Mouse (Mus musculus) lung, postnatal 25 days (tissue): ENCODE results near the gene Cdk14.
A peak's percentile ranks its signal among the peaks of the same experiment; 100 is the strongest.

Experiments used
- DNase-seq: peaks from one replicate; pipeline ENCODE4 v3.0.0; 2022; ENCODE audit warnings: low spot score

Cdk14 gene

DNA sequence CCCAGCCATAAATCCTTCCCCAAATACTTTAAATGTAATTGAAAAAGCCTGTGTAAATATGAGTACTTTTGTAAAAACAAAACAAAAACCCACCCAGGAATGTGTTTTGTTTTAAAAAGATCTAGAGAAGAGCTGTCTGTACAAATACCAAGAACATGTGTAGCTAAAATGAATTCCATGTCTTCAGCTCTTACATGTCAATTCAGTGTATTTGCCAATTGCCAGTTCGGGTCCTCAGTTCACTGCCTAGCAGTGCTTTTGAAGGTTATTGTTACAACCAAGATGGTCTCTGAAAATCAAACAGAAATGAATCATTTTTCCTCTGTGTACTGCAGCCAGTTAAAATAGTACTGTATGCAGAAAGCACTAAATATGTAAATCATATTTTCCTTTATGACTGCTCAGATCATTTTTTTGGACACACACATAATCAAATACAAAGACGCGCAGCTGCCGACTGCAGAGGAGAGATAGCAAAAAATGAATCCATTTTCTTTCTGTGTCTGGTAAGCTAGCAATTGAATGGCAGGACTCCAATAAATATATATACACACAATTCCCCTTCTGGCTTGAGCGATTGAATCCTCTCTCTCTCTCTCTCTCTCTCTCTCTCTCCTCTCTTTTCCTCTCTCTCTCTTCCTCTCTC is 526.8 kb downstream of the Cdk14 start:
- no peak for DNase-seq

DNA sequence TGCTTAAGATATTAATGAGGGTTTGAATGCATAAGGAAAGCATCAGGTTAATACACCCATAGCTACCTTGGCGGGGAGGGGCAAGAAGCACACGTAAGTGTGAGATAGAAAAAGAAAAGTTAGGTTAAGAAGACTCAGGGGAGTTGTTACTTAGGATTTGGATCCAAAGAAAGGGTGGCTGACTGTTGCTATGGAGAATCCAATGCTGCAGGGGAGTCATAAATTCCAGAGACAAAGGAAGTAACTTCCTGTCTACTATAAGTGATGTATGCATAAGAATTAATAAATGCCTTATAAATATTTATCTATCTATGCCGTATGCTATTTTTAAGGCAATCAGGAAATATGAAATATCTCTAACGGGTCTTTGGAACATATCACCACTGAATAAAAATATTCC is 527.4 kb downstream of the Cdk14 start:
- no peak for DNase-seq

DNA sequence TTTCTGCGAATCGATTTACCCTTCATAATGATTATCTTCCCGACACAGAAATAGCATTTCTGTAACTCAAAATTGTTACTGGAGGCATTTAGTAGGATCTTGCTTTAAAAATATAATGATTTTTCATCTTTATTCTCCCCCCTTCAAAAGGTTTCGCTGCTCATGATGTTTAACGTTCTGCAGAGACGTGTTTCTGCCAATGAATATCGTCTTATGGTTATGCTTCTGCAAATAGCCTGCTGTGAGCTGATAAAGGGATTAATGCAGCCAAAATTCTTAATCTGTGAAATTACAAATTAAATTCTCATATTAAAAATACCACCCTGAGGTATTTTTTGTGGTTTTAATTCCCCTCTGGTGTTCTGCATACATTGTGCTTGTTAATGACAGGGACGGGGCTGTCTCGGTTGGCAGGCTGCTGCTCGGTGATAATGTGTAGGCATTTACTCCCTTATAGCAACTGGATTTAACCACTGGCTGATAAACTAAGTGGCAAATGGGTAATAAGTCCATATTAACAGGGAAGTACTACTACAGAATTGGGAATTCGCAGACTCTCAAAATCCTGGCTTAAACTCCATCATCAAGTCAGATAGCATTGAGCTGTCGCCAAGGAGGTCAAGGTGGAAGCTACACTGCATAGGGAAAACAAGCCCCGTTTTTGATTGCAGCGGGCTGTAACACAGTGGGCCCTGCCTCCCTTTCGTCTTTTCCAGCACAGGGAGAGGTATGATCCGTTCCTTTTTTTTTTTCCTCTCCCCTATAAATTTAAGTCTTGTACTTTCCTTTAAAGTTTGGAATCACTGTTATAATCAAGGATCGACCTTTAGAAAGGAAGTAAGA is 528.0 kb downstream of the Cdk14 start:
- no peak for DNase-seq

DNA sequence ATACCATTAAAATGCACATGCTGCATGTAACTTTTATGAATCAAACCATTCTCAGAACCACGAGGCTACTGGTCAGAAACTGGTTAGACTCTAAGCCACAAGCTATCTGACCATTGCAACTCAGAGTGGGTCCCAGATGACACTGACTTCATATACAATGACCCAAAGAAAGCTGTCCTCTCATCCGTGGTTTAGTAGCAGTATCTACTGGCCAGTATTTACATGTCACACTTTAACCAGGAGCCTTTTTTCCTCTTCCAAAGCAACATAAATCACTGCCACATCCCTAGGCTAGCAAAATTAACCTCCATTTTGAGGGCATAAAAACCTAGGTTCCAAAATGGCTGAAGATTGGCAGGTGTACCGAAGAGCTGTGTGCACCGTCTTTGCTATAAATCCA is 533.0 kb downstream of the Cdk14 start:
- no peak for DNase-seq

DNA sequence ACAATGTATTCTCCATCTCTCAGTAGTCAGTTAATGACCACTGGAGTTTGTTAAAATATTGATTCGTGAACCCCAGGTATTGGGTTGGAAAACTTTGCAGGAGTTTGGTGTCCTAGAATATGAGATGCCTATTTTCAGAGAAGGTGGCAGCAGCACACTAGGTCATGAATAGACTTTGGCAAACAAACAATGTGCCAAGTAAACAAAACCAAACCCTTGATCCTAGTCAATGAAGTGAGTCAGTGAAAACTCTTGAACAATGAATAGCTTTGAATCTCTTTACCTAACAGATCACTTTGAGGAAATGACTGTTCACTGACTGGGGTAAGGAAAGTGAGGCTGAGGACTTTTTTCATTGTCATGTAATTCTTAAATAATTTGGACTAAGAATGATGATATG is 537.3 kb downstream of the Cdk14 start:
- no peak for DNase-seq

DNA sequence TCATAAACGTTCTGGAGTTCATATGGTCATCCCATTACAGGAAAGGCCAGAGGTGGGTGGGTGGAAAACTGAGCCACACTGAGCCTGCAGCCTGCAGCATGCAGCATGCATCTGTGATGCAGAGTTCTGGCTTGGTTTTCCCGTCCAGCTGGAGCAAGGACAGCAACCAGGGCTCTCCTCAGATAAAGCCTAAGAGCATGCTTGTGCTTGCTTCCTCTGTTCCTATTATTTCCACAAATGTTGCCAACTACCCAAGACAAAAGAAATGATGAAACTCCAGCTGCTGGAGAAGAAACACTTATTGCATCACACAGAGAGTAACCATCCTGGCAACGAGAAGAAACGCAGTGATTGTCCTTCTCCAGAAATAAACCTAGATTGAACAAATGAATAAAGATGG is 539.8 kb downstream of the Cdk14 start:
- peak; percentile 11 for DNase-seq

DNA sequence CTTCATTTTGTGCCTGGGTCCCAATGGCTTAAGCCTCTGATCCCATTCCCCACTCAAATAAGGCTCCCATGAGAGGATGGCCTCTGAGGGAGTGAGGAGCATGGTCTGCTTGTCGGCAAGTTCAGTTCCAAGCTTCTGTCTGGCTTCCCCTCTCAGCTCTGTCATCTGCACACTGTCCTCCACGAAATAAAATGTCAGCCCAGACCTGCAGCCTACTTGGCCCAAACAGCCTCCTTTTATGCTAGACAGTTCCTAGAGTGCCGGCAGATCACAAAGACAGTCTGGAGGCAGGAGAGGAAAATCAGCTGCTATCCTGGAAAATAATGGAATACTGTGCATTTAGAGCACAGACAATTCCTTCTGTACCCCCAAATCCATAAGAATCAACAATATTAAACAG is 541.2 kb downstream of the Cdk14 start:
- DNase-seq: no peak

DNA sequence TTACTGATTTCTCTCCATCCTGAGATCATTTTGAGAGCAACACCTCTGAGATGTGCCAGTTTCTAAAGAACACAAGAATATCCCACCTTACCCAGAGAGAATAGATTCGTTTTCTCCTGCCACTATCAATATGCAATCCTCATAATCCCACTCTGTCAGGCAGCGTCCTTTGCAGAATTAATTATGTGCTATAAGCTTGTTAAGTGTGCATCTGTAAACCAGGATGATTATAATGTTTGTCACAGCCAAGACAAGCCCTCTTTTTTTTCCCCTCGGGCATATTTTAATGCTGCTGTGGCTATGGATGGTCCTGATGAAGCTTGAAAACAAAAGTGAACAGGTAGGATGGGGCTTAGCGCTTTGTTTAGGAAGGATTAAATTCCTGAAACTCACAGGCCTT is 542.5 kb downstream of the Cdk14 start:
- DNase-seq: no peak

DNA sequence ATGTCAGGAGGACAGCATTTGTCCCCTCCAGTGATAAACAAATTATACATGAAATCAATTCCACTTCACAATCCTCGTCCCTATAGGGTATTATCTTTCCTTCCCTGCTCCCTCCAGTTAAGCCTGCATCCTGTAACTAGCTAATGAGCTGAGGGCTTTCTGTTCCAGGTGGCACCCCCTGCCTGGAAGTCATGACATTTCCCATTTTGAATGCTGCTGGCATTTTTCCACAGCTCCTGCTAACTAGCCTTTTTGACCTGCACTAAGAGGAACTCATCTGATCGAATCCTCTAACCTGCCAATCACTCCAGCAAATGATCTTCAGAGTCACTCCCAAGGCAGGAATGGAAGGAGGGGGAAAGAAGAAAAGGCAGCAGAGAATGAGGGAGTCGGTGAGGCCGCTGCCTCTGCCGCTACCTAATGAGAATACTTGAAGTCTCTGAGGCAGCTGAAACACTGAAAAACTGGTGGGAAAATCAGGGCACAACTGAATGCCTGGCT is 542.9 kb downstream of the Cdk14 start:
- DNase-seq: no peak

DNA sequence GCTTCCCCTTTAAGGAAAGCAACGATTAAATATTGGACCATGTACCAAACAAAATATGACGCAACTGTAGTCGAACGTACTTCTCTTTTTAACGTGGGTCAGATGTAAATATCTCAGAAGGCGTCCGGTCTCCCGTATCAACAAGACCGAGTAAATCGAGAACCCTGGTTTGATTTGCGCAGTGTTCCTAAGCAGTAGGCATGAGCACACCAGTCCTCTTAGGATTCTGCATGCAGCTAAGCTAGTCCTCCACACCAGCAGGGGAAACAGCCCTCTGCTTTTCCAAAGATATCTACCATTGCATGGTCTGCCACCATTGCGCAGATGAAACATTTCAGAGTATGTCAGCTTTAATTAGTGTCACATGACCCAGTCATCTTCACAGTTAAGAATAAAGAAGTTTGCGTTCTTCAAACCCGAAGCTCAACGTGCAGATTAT is 543.4 kb downstream of the Cdk14 start:
- no peak for DNase-seq

DNA sequence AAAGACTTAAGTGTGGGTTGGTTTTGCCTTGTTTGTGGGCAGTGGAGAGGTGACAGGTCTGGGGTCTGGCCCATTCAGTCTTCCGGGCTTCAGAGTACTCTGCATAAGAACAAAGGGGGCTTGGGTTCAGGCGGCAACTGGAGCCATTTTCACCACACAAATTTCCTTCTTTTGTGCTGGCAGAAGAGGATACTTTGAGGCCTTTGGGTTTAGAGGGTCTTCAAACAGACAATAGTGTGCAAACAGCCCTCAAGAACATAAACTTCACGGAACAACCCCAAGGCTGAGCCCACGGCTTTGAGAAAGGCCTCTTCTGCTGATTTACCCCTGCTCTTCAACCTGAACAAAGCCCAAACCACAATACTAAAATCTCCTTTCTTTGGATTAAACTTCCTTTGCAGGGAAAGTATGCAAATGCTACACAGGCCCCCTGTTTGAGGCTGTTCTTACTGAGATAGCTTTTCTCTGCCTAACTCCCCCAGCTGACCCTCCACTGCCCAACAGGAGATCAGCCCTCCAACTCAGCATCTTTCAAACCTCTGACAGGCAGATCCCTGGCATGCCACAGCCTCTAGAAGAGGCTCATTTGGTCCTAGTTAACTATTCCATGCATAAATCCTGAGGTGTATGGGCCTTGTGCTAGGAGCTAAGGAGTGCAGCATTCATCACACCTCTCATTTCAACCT is 549.9 kb downstream of the Cdk14 start:
- DNase-seq: no peak

DNA sequence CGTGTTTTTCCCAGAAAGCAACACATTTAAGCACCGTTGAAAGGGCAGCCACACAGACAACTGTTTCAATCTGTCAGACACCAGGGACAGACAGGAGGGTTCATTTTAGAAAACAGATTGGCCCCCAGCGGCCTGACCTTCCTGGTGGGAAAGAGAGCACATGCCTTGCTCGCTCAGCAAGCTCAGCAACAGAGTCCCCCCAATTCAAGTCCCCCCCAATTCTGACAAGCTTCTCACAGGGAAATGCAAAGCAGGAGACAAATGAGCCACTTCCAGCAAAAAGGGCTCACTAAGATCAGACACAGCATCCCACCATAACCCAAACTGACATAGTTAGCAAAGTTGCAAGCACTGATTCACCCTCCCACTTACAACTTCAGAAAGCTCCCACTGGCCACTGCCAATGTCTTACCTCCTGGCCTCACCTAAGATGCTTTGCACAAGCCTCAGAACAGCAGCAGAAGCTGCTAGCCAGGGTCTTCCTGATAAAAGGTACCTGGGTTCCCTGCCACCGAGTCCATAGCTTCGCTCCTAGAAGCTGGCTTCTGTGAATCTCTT is 551.5 kb downstream of the Cdk14 start:
- DNase-seq: no peak

DNA sequence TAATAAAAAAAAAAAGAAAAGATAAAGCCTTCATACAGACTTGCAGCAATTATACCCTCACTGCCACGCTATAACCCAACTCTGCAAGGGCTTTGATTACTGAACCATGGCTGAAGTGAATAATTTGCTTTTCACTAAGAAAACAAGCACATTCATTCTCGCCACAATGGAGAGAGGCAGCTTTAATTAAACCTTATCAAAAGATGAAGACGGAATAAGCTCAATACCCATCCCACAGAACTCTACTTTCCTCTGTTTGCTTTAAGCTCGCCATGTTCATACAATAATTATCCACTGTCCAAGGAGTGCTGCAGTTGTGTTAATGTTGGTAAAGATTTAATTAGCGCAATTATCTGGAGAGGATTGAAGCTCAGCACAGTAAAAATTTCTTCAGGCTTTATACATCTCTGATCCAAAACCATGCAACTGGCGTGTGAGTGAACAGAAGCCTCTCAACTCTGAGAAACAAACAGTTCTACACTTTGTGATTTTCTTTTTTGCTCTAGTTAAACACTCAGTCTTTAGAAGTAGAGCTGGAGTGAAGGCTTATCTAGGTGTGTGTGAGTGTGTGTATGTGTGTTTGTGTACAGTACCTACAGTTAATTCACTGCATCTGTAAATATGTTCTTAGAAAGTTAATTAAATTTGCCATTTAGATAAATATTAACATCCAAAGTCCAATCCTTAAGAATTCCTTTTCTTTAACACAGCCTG is 552.1 kb downstream of the Cdk14 start:
- DNase-seq: no peak

DNA sequence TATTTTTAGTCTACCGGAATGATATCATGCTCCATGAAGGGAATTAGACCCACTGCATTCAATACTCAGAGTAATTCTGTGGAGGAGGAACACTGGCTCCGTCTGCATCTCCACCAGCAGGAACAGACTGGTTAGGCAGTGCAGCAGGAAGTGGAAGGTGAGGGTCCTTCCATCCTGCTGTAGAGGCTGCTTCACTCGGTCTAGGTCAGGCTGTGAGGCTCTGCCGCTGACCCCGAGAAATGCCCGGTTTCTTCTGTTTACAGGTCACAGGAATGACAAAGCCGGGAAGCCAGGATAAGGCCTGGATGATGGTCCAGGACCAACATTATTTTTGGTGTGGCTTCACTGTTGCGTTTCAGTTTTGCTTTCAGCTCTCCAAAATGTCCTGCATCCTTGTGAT is 553.2 kb downstream of the Cdk14 start:
- no peak for DNase-seq

DNA sequence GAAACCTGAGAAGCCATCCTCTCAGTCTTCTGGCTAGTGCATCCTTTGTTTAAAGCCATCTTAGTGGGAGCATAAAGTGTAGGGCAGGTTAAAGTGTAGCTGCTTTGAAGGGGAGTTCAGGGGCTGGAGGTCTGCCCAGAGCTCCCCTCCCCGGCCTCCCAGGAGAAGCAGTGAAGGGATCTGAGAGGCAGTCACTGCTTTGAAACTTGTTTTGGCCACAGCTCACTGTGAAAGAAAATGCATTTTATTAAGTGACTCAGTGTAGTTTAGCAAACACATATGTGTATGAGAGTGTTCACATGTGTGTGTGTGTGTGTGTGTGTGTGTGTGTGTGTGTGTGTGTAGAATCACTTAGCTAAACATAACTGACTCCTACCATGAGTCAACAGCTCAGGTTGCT is 554.0 kb downstream of the Cdk14 start:
- DNase-seq: no peak

DNA sequence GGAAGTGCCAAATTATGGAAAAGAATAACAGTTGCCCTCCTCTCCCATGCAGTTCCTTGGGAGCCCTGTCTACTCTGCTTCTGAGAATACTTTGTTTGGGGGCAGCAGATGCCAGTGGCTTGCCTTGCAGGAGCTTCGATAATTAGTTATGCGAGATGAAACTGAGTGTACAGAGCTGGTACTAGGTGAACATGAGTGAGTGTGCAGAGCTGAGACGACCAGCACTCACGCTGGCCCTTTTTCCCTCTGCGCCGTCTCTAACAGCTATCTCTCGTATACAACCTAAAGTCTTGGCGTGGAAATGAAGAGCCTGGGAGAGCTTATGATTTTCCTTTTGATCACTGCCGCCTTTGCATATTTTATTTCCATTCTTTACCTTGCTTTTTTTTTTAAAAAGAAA is 558.5 kb downstream of the Cdk14 start:
- DNase-seq: no peak

DNA sequence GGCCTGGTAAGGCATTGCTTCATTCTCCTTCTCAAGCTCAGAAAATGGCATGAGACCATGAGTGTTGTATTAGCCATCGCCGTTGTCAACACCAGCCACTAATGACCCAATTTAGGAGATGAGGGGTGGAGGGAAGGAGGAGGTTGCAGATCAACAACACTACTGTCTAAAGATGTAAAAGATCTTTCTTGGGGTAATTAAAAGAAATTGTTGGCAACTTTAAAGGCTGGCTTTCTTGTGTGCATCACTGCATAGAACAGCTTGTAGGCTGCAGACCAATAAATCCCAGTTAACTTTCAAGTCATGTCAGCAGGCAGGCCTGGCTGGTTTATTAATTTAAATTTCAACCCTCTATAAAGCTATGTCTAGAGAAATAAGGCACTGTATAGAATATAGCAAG is 559.0 kb downstream of the Cdk14 start:
- no peak for DNase-seq

DNA sequence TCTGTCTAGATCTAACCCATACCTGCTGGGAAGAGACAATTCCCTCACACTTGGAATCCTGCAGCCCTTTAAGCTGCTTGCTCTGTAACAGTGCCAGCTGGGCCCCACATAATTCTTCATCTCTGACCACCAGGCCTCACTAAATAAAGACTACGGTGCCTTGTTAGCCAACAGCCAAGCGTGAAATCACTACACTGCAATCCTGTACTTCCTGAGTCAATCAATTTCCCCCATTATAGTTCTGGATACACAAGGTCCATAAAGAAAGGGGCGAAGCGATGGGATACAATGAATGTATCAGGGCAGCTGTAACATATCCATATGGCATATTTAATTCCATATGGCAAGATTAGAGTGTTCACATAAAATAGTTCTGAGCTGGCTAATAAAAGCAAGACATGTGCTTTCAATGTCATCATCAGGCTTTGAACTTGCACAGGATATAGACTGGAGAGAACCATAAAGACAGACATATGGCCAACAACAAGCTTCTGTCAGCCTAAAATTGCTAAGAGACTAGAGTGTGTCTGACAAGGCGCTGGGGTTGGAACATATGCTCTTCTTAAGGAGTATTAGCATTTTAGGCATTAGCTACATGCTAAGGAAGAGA is 562.0 kb downstream of the Cdk14 start:
- no peak for DNase-seq

DNA sequence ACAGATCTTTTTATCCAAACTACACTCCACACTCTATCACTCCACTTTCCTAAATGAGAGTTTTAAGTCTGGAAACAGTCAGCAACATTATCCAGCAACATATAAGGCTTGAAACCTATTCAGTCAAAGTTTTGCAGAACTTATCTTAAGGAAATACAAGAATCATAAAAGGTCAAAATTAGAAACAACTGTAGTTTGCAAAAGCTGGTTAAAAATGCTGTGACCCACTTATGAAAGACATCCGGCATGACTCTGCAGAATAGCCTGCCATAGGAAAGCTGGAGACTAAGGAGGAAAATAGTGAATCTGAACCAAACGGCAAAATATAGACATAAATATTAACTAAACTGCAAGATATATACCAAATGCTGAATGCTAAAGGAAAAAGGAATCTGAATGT is 566.6 kb downstream of the Cdk14 start:
- no peak for DNase-seq

DNA sequence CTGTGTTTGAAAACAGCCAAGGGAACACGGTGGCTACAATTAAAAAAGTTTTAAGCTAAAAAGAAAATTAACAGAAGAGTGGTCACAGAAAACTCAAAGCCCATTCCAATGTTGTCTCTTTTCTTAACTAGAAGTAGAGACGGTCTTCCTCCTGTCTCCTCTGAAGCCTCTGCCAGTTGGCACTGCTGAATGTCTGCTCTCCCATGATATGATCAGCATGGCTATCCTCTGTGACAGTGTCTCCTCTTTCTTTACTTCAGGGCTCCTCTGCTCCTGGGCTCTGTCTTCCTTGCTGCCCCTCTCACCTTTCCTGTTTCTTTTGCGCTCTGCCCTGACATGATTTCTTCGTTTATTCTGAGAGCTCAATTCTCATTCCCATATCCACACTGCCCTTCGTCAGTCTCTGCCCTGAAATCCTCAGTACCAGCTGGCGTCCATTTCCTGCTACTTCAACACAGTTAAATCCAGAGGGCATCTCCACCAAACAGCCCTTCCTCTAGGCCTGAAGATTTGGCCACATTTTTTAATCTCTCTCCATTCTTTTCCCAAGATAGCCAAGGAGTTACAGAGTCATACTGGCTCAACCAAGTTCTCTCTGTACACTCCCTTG is 567.3 kb downstream of the Cdk14 start:
- DNase-seq: peak; percentile 20
